Mouse (Mus musculus) hindbrain, embryonic 10.5 days (tissue): ENCODE data around the gene Rhobtb1. TPM values are rescaled to one million over a fixed set of nuclear protein-coding genes. Genes with fewer than 3 reads are reported as not detected.

Experiments used
- DNase-seq: peaks from one replicate; pipeline ENCODE4 v3.0.0-alpha.2; 2017; ENCODE audit warnings: low spot score
- H3K27ac ChIP-seq: fragments of 300-500 bp; sonication (generic); 2 replicates; pipeline ENCODE4 v1.5.1; 2016; ENCODE audit warnings: mild to moderate bottlenecking, moderate library complexity
- H3K27me3 ChIP-seq: fragments of 300-500 bp; sonication (generic); 2 replicates; pipeline ENCODE4 v1.6.1; 2016; ENCODE audit warnings: mild to moderate bottlenecking; ENCODE audit not compliant: poor library complexity, insufficient read depth, severe bottlenecking
- H3K36me3 ChIP-seq: fragments of 300-500 bp; sonication (generic); 2 replicates; pipeline ENCODE4 v1.6.1; 2016; ENCODE audit warnings: mild to moderate bottlenecking, moderate library complexity
- H3K4me1 ChIP-seq: fragments of 300-500 bp; sonication (generic); replicated peaks from 2 replicates; pipeline ENCODE4 v1.6.1; 2016; ENCODE audit warnings: mild to moderate bottlenecking
- H3K4me3 ChIP-seq: fragments of 300-500 bp; sonication (generic); 2 replicates; pipeline ENCODE4 v1.5.1; 2016; ENCODE audit warnings: mild to moderate bottlenecking, moderate library complexity
- H3K9me3 ChIP-seq: fragments of 300-500 bp; sonication (generic); 2 replicates; pipeline ENCODE4 v1.6.1; 2016; ENCODE audit warnings: mild to moderate bottlenecking, moderate library complexity
- WGBS: fragments of 180-500 bp; shearing (Covaris S2); methylation state at CpG from one replicate; pipeline ENCODE4 v1.1.7; 2016; 5-methylcytosine and 5-hydroxymethylcytosine counted together
- polyA plus RNA-seq: library from polyadenylated mRNA; unstranded; fragments of >200 nt; fragmentation: Nextera tagmentation; extraction: Ambion mirVana; gene quantifications from 2 replicates; pipeline ENCODE4 v1.2.1, GENCODE M21; 2016

The Rhobtb1 gene
- polyA plus RNA-seq, 1 experiment from 2014 or later = 15.0 TPM

GRCm38 (mm10) chr10:69331231-69331630 is 180.0 kb downstream of the Rhobtb1 start:
- H3K27me3 ChIP-seq = no peaks in the 10 kb centered on the region
- 84% methylated on average over 6 of the region's 6 CpGs for WGBS
- H3K36me3 ChIP-seq = peaks cover 35% of the 10 kb centered on the region
- H3K27ac ChIP-seq = no peak overlapping the region
- H3K4me1 ChIP-seq = no peaks in the 10 kb centered on the region
- no peak overlapping the region for H3K4me3 ChIP-seq
- DNase-seq = no peak
- H3K9me3 ChIP-seq = no peaks in the 10 kb centered on the region

- no peaks in the 10 kb centered on the region for H3K4me1 ChIP-seq
- H3K9me3 ChIP-seq = no peaks in the 10 kb centered on the region
- no peaks in the 10 kb centered on the region for H3K27me3 ChIP-seq
- WGBS = 94% methylated on average over 11 of the region's 11 CpGs
- no peak overlapping the region for H3K27ac ChIP-seq
- no peak for DNase-seq
- peaks cover 55% of the 10 kb centered on the region for H3K36me3 ChIP-seq
- H3K4me3 ChIP-seq = no peak overlapping the region
Observed at GRCm38 (mm10) chr10:69333212-69333611, 182.0 kb downstream of the Rhobtb1 start.

GRCm38 (mm10) chr10:69334271-69335194 is 183.3 kb downstream of the Rhobtb1 start:
- H3K4me1 ChIP-seq = no peaks in the 10 kb centered on the region
- H3K9me3 ChIP-seq = no peaks in the 10 kb centered on the region
- no peak for DNase-seq
- no peaks in the 10 kb centered on the region for H3K27me3 ChIP-seq
- no peak overlapping the region for H3K4me3 ChIP-seq
- 87% methylated on average over 16 of the region's 16 CpGs for WGBS
- no peak overlapping the region for H3K27ac ChIP-seq
- H3K36me3 ChIP-seq = peaks cover 68% of the 10 kb centered on the region

GRCm38 (mm10) chr10:69335195-69335536 is 183.9 kb downstream of the Rhobtb1 start:
- DNase-seq = no peak
- 76% methylated on average over 7 of the region's 7 CpGs for WGBS
- Histone ChIP-seq H3K4me1 (no peaks in the 10 kb centered on the region), H3K36me3 (peaks cover 74% of the 10 kb centered on the region), H3K27me3 (no peaks in the 10 kb centered on the region), H3K9me3 (no peaks in the 10 kb centered on the region), H3K27ac (no peak overlapping the region), H3K4me3 (no peak overlapping the region)

- Histone ChIP-seq H3K9me3 (no peaks in the 10 kb centered on the region), H3K27ac (no peak overlapping the region), H3K36me3 (peaks cover 79% of the 10 kb centered on the region), H3K4me1 (no peaks in the 10 kb centered on the region), H3K4me3 (no peak overlapping the region), H3K27me3 (no peaks in the 10 kb centered on the region)
- DNase-seq = no peak
- WGBS = 87% methylated on average over 4 of the region's 4 CpGs
Observed at GRCm38 (mm10) chr10:69335611-69336010, 184.4 kb downstream of the Rhobtb1 start.

GRCm38 (mm10) chr10:69336219-69336618 is 185.0 kb downstream of the Rhobtb1 start:
- Histone ChIP-seq H3K36me3 (peaks cover 85% of the 10 kb centered on the region), H3K27ac (no peak overlapping the region), H3K4me3 (no peak overlapping the region), H3K4me1 (no peaks in the 10 kb centered on the region), H3K9me3 (no peaks in the 10 kb centered on the region), H3K27me3 (no peaks in the 10 kb centered on the region)
- 93% methylated on average over 11 of the region's 11 CpGs for WGBS
- DNase-seq = no peak

- no peak for DNase-seq
- WGBS = 94% methylated on average over 6 of the region's 6 CpGs
- Histone ChIP-seq H3K9me3 (no peaks in the 10 kb centered on the region), H3K36me3 (peaks cover 100% of the 10 kb centered on the region), H3K4me3 (no peak overlapping the region), H3K27ac (no peak overlapping the region), H3K27me3 (no peaks in the 10 kb centered on the region), H3K4me1 (no peaks in the 10 kb centered on the region)
Observed at GRCm38 (mm10) chr10:69340001-69340400, 188.8 kb downstream of the Rhobtb1 start.

Other genes with a start within 250 kb of the Rhobtb1 start
- gene A930033H14Rik, start 61.7 kb downstream of the Rhobtb1 start, polyA plus RNA-seq = 0.81 and 0.96 TPM in 2 replicates
- gene Cdk1, start 201.5 kb downstream of the Rhobtb1 start, polyA plus RNA-seq = 410 and 491 TPM in 2 replicates
- gene Ank3, start 247.3 kb downstream of the Rhobtb1 start, polyA plus RNA-seq = 37.8 and 44.7 TPM in 2 replicates